Mouse (Mus musculus) kidney, embryonic 16.5 days (tissue): ENCODE measurements around the gene CN725425. TPM values are rescaled to one million over a fixed set of nuclear protein-coding genes. Genes with fewer than 3 reads are reported as not detected.

ENCODE experiments used
- ATAC-seq: fragments of 200-750 bp; cut with Nextera tagmentation; 2 replicates; pipeline ENCODE4 v1.8.0; 2017; ENCODE audit warnings: moderate TSS enrichment; ENCODE audit not compliant: low FRiP score, low TSS enrichment
- H3K27ac ChIP-seq: fragments of 300-500 bp; sonication (generic); 2 replicates; pipeline ENCODE4 v1.5.1; 2014; ENCODE audit warnings: low read length
- H3K27me3 ChIP-seq: fragments of 300-500 bp; sonication (generic); 2 replicates; pipeline ENCODE4 v1.6.1; 2014; ENCODE audit warnings: low read length, control low read depth, mixed read lengths; ENCODE audit not compliant: insufficient read depth
- H3K36me3 ChIP-seq: fragments of 300-500 bp; sonication (generic); 2 replicates; pipeline ENCODE4 v1.6.1; 2014; ENCODE audit warnings: low read length, control low read depth, mixed read lengths; ENCODE audit not compliant: insufficient read depth
- H3K4me1 ChIP-seq: fragments of 300-500 bp; sonication (generic); 2 replicates; pipeline ENCODE4 v1.6.1; 2014; ENCODE audit warnings: low read length, control low read depth, mixed read lengths; ENCODE audit not compliant: insufficient read depth
- H3K4me2 ChIP-seq: fragments of 300-500 bp; sonication (generic); replicated peaks from 2 replicates; pipeline ENCODE4 v1.6.1; 2014; ENCODE audit warnings: low read depth, low read length
- H3K4me3 ChIP-seq: fragments of 300-500 bp; sonication (generic); 2 replicates; pipeline ENCODE4 v1.5.1; 2014; ENCODE audit warnings: mild to moderate bottlenecking, low read length
- H3K9ac ChIP-seq: fragments of 300-500 bp; sonication (generic); replicated peaks from 2 replicates; pipeline ENCODE4 v1.6.1; 2014; ENCODE audit warnings: low read length
- H3K9me3 ChIP-seq: fragments of 300-500 bp; sonication (generic); 2 replicates; pipeline ENCODE4 v1.6.1; 2016; ENCODE audit warnings: low read length, control low read depth
- WGBS: fragments of 180-500 bp; shearing (Covaris S2); extraction: QIAGEN DNeasy Blood & Tissue Kit; methylation state at CpG from one replicate; pipeline ENCODE4 v1.1.7; 2014; 5-methylcytosine and 5-hydroxymethylcytosine counted together
- polyA plus RNA-seq: library from polyadenylated mRNA; unstranded; fragments of >200 nt; fragmentation: Nextera tagmentation; extraction: Ambion mirVana; gene quantifications from 2 replicates; pipeline ENCODE4 v1.2.1, GENCODE M21; 2015

The CN725425 gene
- polyA plus RNA-seq, 1 experiment from 2014 or later: not detected

DNA sequence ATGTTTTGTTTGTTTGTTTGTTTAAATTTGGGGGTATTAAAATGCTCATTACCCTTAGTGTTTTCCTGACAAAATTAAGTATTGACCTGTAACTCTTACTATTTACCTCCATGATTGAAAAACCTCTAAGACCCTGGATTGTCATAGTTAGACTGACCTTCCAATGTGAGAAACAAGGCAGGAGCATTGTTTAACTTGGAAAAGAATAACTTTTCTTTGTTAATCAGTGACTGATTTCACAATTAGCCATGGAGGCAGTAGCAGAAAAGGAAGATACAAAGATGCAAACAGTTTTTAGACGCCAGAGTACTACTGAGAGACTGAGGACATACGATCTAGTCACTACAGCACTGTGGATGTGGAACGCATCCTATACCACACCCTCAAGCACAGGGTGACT is 4.2 kb downstream of the CN725425 start:
- Histone ChIP-seq H3K4me1 (no peaks in the 10 kb centered on the region), H3K4me3 (no peak overlapping the region), H3K36me3 (no peaks in the 10 kb centered on the region), H3K27me3 (no peaks in the 10 kb centered on the region), H3K4me2 (no peak overlapping the region), H3K9me3 (no peaks in the 10 kb centered on the region), H3K9ac (no peak overlapping the region), H3K27ac (no peak overlapping the region)
- 87% methylated on average over 3 of the region's 3 CpGs for WGBS
- ATAC-seq: no peak

DNA sequence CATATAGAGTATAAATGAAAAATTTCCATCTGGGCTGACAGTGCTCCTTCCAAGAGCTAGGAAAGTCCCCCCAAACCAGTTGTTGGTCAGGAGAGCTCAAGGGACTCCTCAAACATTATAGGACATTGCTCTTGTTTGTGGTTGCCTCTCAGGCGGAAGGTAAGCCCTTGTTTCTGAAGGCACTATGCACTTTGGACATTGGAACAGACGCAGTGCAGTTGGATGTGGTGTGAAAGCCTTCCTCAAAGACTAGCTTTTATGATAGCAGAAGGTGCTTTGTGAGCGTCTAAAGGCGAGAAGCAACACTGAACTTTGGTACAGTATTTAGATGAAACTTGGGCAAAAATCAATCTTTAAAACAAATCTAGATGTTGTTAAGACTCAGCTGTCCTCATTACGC is 7.2 kb downstream of the CN725425 start:
- Histone ChIP-seq H3K9ac (no peak overlapping the region), H3K4me1 (no peaks in the 10 kb centered on the region), H3K9me3 (no peaks in the 10 kb centered on the region), H3K36me3 (no peaks in the 10 kb centered on the region), H3K27me3 (no peaks in the 10 kb centered on the region), H3K4me2 (no peak overlapping the region), H3K27ac (no peak overlapping the region), H3K4me3 (no peak overlapping the region)
- ATAC-seq: no peak
- WGBS: 88% methylated on average over 5 of the region's 5 CpGs

DNA sequence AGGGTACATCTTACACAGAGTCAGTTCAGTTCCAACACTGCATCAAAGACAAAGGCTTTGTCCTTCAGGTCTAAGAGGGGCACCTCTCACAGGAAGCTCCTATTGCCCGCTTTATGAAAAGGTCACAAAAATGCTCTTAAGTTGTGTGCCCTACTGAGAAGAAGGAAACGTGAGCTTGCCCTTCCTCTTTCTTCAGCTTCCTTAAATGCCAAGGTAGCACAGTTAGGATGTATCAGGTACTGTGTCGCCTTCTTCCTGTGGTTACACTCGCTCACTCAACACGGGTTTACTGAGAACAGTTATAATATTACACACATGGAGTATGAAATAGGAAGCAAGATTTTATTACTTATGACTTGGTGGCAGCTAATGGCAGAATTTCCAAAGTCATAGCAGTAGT is 38.0 kb downstream of the CN725425 start:
- no peaks in the 10 kb centered on the region for H3K27me3 ChIP-seq
- H3K4me2 ChIP-seq: no peak overlapping the region
- H3K4me3 ChIP-seq: no peak overlapping the region
- no peak overlapping the region for H3K27ac ChIP-seq
- H3K9me3 ChIP-seq: no peaks in the 10 kb centered on the region
- no peak for ATAC-seq
- H3K9ac ChIP-seq: no peak overlapping the region
- no peaks in the 10 kb centered on the region for H3K36me3 ChIP-seq
- no peaks in the 10 kb centered on the region for H3K4me1 ChIP-seq
- 83% methylated on average over 5 of the region's 5 CpGs for WGBS

DNA sequence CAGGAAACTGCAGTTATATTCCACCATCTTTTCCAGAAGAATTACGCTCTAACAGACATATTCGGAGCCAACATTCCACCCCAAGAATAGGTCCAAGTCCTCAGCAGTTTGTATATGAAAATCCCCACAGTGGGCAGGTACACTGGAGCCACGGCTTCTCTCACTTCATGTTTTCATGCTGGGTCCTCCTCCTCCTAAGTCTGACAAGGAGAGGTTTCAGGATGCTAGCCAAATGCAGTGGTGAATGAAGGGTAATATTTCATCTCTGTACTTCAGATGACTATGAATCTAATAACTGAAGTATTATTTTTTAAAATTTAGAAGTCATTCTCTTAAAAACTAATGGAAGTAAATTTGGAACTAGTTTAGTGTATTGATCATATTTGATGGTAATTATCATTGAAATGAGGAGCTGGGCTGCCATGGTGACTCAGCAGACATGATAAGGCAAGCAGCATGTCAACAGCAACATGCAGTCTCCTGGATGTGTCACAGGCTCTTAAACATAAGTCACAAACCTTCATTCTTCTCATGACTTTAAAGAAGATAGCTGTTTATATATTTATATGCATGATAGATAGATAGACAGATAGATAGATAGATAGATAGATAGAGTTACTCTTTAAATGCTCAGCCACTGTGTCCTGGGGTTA is 41.5 kb downstream of the CN725425 start:
- Histone ChIP-seq H3K27ac (no peak overlapping the region), H3K9ac (no peak overlapping the region), H3K4me3 (no peak overlapping the region), H3K4me1 (no peaks in the 10 kb centered on the region), H3K36me3 (no peaks in the 10 kb centered on the region), H3K4me2 (no peak overlapping the region), H3K9me3 (no peaks in the 10 kb centered on the region), H3K27me3 (no peaks in the 10 kb centered on the region)
- 82% methylated on average over 3 of the region's 3 CpGs for WGBS
- ATAC-seq: no peak

DNA sequence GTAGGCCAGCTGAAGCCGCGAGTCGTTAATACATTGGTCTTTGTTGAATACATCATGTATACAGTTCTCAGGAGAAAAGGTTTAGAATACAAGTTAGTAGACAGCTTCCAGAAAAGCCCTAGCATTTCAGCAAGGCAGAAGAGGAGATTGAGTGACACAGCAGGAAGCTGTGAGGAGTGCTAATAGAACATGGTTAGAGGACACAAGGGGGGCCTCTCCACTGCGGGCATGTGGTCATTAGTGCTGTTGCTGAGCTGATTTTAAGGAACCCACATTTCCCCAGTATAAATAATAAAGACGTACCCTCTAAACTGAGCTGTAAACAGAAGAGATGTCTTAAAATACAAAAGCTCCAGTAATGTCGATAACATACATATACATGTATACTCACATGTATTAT is 51.5 kb downstream of the CN725425 start:
- WGBS: 88% methylated on average over 6 of the region's 6 CpGs
- Histone ChIP-seq H3K4me2 (no peak overlapping the region), H3K4me1 (no peaks in the 10 kb centered on the region), H3K4me3 (no peak overlapping the region), H3K27ac (no peak overlapping the region), H3K9ac (no peak overlapping the region), H3K27me3 (no peaks in the 10 kb centered on the region), H3K36me3 (no peaks in the 10 kb centered on the region), H3K9me3 (no peaks in the 10 kb centered on the region)
- ATAC-seq: no peak

DNA sequence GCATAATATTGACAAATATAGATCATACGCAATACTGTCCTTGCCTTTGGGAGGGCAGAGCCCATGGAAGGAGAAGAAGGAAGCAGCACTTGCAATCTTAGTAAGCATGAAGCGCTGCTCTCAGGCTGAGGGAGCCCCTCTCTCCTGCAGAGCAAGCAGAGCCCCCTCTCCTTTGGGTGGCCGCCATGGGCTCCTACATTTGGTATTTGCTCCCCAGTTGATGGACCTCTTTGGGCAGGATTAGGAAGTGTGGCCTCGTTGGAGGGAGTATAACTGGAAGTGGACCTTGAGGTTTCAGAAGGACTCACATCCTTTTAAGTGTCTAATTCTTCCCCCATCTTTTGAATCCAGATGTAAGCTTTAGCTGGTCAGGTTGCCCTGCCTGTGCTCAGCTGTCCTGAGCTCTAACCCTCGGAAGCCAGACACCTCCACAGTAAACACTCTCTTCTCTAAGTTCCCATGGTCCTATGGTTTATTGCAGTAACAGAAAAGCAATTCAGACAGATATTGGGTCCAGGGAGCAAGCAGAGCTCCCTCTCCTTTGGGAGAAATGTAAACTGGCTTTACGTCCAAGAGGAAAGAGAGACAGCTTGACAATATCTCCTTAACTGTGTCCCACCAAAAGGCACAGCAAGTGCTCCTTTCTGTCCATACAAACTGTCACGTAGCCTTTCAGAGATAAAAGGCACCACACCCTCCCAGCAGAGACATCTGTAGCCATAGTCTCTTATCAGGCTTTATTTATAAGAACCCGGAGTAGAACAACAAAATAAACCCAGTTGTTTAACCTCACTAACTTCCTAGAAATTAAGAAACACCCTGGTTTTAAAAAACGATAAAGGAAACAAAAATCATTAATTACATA is 52.5 kb downstream of the CN725425 start:
- Histone ChIP-seq H3K9ac (no peak overlapping the region), H3K4me1 (no peaks in the 10 kb centered on the region), H3K36me3 (no peaks in the 10 kb centered on the region), H3K4me3 (no peak overlapping the region), H3K9me3 (no peaks in the 10 kb centered on the region), H3K4me2 (no peak overlapping the region), H3K27me3 (no peaks in the 10 kb centered on the region), H3K27ac (no peak overlapping the region)
- ATAC-seq: no peak
- 63% methylated on average over 9 of the region's 9 CpGs for WGBS

DNA sequence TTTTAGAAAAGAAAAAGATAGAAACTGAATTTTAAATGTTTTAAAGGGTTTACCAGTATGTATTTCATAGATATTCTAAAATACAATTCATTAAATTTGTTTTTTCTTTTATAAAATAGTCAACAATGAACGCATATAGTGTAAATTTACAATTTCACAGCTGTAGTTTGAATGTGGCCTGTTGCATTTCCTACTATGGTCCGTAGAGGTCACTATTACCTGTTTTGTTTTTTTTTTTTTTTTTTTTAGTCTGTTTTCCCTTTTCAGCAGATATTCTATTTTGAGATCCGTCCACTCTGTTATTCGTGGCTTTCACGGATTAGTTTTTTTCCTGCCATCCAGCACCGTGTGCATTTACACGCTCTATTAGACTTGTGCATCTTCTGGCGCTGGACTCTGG is 53.7 kb downstream of the CN725425 start:
- Histone ChIP-seq H3K4me1 (no peaks in the 10 kb centered on the region), H3K27me3 (no peaks in the 10 kb centered on the region), H3K9ac (no peak overlapping the region), H3K4me3 (no peak overlapping the region), H3K36me3 (no peaks in the 10 kb centered on the region), H3K9me3 (no peaks in the 10 kb centered on the region), H3K27ac (no peak overlapping the region), H3K4me2 (no peak overlapping the region)
- ATAC-seq: no peak
- 46% methylated on average over 8 of the region's 8 CpGs for WGBS

DNA sequence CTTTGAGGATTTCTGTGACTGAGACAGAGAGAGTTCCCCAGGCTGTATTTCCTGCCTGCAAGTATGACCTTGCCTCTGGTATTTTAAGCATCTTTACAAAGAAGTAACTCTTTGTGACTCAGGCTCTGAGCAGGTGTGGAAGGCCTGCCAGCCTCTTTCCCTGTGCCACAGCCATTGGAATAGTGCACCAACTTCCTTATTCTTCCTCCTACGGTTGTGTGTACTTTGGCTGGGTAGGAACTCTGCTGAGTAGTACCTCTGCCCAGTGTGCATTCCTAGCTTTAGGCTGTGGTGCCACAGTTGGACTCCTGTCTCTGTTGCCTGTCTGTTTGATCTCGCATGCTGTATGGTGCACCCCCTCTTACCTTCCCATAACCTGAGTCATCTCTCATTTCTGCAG is 56.0 kb downstream of the CN725425 start:
- no peak overlapping the region for H3K4me2 ChIP-seq
- H3K9me3 ChIP-seq: no peaks in the 10 kb centered on the region
- ATAC-seq: no peak
- 86% methylated on average over 2 of the region's 2 CpGs for WGBS
- no peak overlapping the region for H3K9ac ChIP-seq
- H3K36me3 ChIP-seq: no peaks in the 10 kb centered on the region
- H3K27ac ChIP-seq: no peak overlapping the region
- H3K27me3 ChIP-seq: no peaks in the 10 kb centered on the region
- H3K4me3 ChIP-seq: no peak overlapping the region
- no peaks in the 10 kb centered on the region for H3K4me1 ChIP-seq

DNA sequence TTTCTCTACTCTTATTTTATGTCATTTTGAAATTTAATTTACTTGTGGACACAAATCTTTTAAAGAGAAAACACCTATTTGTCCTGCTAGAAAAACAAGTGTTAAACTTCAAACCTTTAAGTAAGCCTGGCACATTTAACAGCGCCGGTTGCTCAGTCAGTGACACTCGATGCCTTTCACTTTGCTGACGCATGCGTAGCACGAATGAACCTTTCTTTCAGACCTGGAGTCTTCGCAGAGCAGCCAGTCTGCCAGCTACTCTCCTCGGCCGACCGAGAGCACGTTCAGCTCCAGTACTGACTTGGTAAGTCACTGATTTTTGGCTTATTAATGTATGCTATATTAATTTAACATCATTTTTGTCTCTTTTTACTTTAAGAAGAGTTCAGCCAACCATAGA is 57.8 kb downstream of the CN725425 start:
- ATAC-seq: peak; percentile 65; the same call in 1 of the 2 replicates
- 34% methylated on average over 11 of the region's 11 CpGs for whole genome bisulfite sequencing
- Histone ChIP-seq H3K4me3 (no peak overlapping the region), H3K4me1 (no peaks in the 10 kb centered on the region), H3K27ac (no peak overlapping the region), H3K9ac (no peak overlapping the region), H3K36me3 (no peaks in the 10 kb centered on the region), H3K9me3 (no peaks in the 10 kb centered on the region), H3K27me3 (no peaks in the 10 kb centered on the region), H3K4me2 (no peak overlapping the region)

DNA sequence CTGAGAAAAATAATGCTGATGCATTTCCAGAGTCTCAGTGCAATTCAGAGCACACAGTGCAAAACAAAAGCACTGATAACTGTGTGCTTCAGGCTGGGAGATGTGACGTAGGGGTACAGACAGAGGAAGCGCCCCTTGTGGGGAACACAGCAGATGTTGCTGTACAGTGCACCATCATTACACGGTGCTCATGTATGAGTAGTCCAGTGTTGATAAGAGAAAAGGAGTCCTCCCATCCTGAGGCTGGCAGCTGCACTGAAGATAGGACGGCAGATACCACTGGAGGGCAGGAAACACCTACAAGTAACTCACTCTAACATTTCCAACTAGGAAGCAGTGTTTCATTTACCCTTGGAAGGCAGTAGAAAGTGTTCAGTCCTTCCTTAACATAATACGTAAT is 61.3 kb downstream of the CN725425 start:
- H3K9me3 ChIP-seq: no peaks in the 10 kb centered on the region
- no peaks in the 10 kb centered on the region for H3K4me1 ChIP-seq
- no peak overlapping the region for H3K4me3 ChIP-seq
- no peak overlapping the region for H3K9ac ChIP-seq
- H3K36me3 ChIP-seq: no peaks in the 10 kb centered on the region
- 66% methylated on average over 5 of the region's 5 CpGs for WGBS
- ATAC-seq: no peak
- no peak overlapping the region for H3K4me2 ChIP-seq
- H3K27me3 ChIP-seq: no peaks in the 10 kb centered on the region
- no peak overlapping the region for H3K27ac ChIP-seq
